Mouse (Mus musculus) CH12.LX (cell line): ENCODE measurements around the gene Tekt4. TPM values are rescaled to one million over a fixed set of nuclear protein-coding genes. Genes with fewer than 3 reads are reported as not detected.

Experiments
- DNase-seq: peaks from one replicate; pipeline ENCODE4 v3.0.0-alpha.2; 2013; ENCODE audit errors: extremely low read depth
- H3K27ac ChIP-seq: 2 replicates; pipeline ENCODE4 v1.5.1; 2012; ENCODE audit warnings: low read depth, mild to moderate bottlenecking, control low read depth, moderate library complexity; ENCODE audit not compliant: insufficient read depth
- H3K27me3 ChIP-seq: replicated peaks from 2 replicates; pipeline ENCODE3; 2012; ENCODE audit warnings: inconsistent platforms
- H3K36me3 ChIP-seq, 2 experiments: replicated peaks in 1 of 2; 2 replicates each; pipeline versions ENCODE3 to v1.6.1; 2012; ENCODE audit warnings: inconsistent platforms in 1 of 2, low read length in 1 of 2, mild to moderate bottlenecking in 1 of 2, mixed read lengths in 1 of 2, moderate library complexity in 1 of 2; ENCODE audit not compliant: control insufficient read depth in 1 of 2, insufficient read depth in 1 of 2
- H3K4me1 ChIP-seq, 2 experiments: 2 replicates each; pipeline ENCODE4 v1.6.1; 2012; ENCODE audit warnings: inconsistent platforms in 1 of 2, moderate library complexity in 1 of 2; ENCODE audit not compliant: insufficient read depth in 2 of 2, control insufficient read depth in 1 of 2
- H3K4me2 ChIP-seq: 2 replicates; pipeline ENCODE4 v1.6.1; 2012; ENCODE audit warnings: low read depth, mild to moderate bottlenecking, control low read depth; ENCODE audit not compliant: poor library complexity, insufficient read depth, severe bottlenecking
- H3K4me3 ChIP-seq, 3 experiments: fragments of 150-350 bp in 1 of 3; sonication (generic) in 1 of 3; replicated peaks in 1 of 3; 2 replicates each; pipeline versions ENCODE3 to v1.5.1; 2011 to 2012; ENCODE audit warnings: low read depth in 2 of 3, low read length in 2 of 3, mild to moderate bottlenecking in 2 of 3, moderate library complexity in 2 of 3, control low read depth in 1 of 3, improper control_type of control experiment in 1 of 3, inconsistent platforms in 1 of 3, mixed read lengths in 1 of 3; ENCODE audit not compliant: poor library complexity in 1 of 3
- H3K79me2 ChIP-seq: replicated peaks from 2 replicates; pipeline ENCODE4 v1.6.1; 2012; ENCODE audit warnings: mild to moderate bottlenecking, moderate library complexity; ENCODE audit not compliant: control insufficient read depth, poor library complexity, insufficient read depth, severe bottlenecking; ENCODE audit errors: extremely low read depth
- H3K9ac ChIP-seq: 2 replicates; pipeline ENCODE4 v1.6.1; 2012; ENCODE audit warnings: low read depth, mild to moderate bottlenecking, control low read depth, moderate library complexity; ENCODE audit not compliant: insufficient read depth
- H3K9me3 ChIP-seq: replicated peaks from 2 replicates; pipeline ENCODE3; 2012; ENCODE audit warnings: low read length, inconsistent platforms, mixed read lengths
- BHLHE40 ChIP-seq: IDR thresholded peaks from 2 replicates; pipeline ENCODE4 v1.6.1; 2011; ENCODE audit warnings: mild to moderate bottlenecking, low read depth, low read length, improper control_type of control experiment
- CHD1 ChIP-seq: IDR thresholded peaks from 2 replicates; pipeline ENCODE4 v1.6.1; 2012; ENCODE audit warnings: low read depth, low read length, improper control_type of control experiment, inconsistent platforms
- CHD2 ChIP-seq: IDR thresholded peaks from 2 replicates; pipeline ENCODE4 v1.6.1; 2011; ENCODE audit warnings: low read length, improper control_type of control experiment
- CTCF ChIP-seq, 2 experiments: IDR thresholded peaks in 1 of 2; conservative IDR thresholded peaks in 1 of 2; 2 replicates each; pipeline ENCODE4 v1.5.1; 2011 to 2012; ENCODE audit warnings: low read depth in 2 of 2, low read length in 2 of 2, improper control_type of control experiment in 1 of 2, inconsistent platforms in 1 of 2, mild to moderate bottlenecking in 1 of 2, moderate library complexity in 1 of 2
- E2F4 ChIP-seq: IDR thresholded peaks from 2 replicates; pipeline ENCODE4 v1.6.1; 2011; ENCODE audit warnings: low read depth, low read length, improper control_type of control experiment; ENCODE audit not compliant: insufficient replicate concordance
- ELF1 ChIP-seq: IDR thresholded peaks from 2 replicates; pipeline ENCODE4 v1.6.1; 2014; ENCODE audit warnings: low read depth, mild to moderate bottlenecking, inconsistent platforms, low read length, improper control_type of control experiment
- ETS1 ChIP-seq: conservative IDR thresholded peaks from 2 replicates; pipeline ENCODE4 v1.6.1; 2012; ENCODE audit warnings: low read depth, mild to moderate bottlenecking, inconsistent platforms, low read length, improper control_type of control experiment, moderate library complexity
- GABPA ChIP-seq: IDR thresholded peaks from 2 replicates; pipeline ENCODE4 v1.6.1; 2012; ENCODE audit warnings: low read depth, low read length, improper control_type of control experiment, inconsistent platforms; ENCODE audit not compliant: insufficient replicate concordance
- JUN ChIP-seq: IDR thresholded peaks from 2 replicates; pipeline ENCODE4 v1.6.1; 2011; ENCODE audit warnings: low read depth, mild to moderate bottlenecking, low read length, improper control_type of control experiment, moderate library complexity; ENCODE audit not compliant: insufficient read depth
- MAFK ChIP-seq: IDR thresholded peaks from 2 replicates; pipeline ENCODE4 v1.6.1; 2011; ENCODE audit warnings: low read length, improper control_type of control experiment; ENCODE audit not compliant: insufficient replicate concordance
- MAX ChIP-seq: IDR thresholded peaks from 2 replicates; pipeline ENCODE4 v1.6.1; 2011; ENCODE audit warnings: low read length, improper control_type of control experiment
- MAZ ChIP-seq: IDR thresholded peaks from 2 replicates; pipeline ENCODE4 v1.6.1; 2012; ENCODE audit warnings: low read depth, mild to moderate bottlenecking, inconsistent platforms, low read length, improper control_type of control experiment, moderate library complexity
- NRF1 ChIP-seq: IDR thresholded peaks from 2 replicates; pipeline ENCODE4 v1.6.1; 2014; ENCODE audit warnings: low read depth, mild to moderate bottlenecking, inconsistent platforms, low read length, improper control_type of control experiment, moderate library complexity
- POLR2AphosphoS2 ChIP-seq: IDR thresholded peaks from 2 replicates; pipeline ENCODE4 v1.6.1; 2011; ENCODE audit warnings: low read depth, low read length, improper control_type of control experiment
- RCOR1 ChIP-seq: conservative IDR thresholded peaks from 2 replicates; pipeline ENCODE4 v1.6.1; 2012; ENCODE audit warnings: low read depth, mild to moderate bottlenecking, inconsistent platforms, low read length, improper control_type of control experiment
- SIN3A ChIP-seq: IDR thresholded peaks from 2 replicates; pipeline ENCODE4 v1.6.1; 2012; ENCODE audit warnings: low read length, improper control_type of control experiment, inconsistent platforms
- SMC3 ChIP-seq: IDR thresholded peaks from 2 replicates; pipeline ENCODE4 v1.6.1; 2011; ENCODE audit warnings: low read depth, low read length, improper control_type of control experiment
- TCF12 ChIP-seq: IDR thresholded peaks from 2 replicates; pipeline ENCODE4 v1.6.1; 2014; ENCODE audit warnings: low read depth, mild to moderate bottlenecking, inconsistent platforms, low read length, improper control_type of control experiment
- UBTF ChIP-seq: IDR thresholded peaks from 2 replicates; pipeline ENCODE4 v1.6.1; 2012; ENCODE audit warnings: low read depth, mild to moderate bottlenecking, inconsistent platforms, low read length, improper control_type of control experiment, moderate library complexity
- ZMIZ1 ChIP-seq: IDR thresholded peaks from 2 replicates; pipeline ENCODE4 v1.6.1; 2012; ENCODE audit warnings: low read depth, mild to moderate bottlenecking, inconsistent platforms, low read length, improper control_type of control experiment
- ZNF384 ChIP-seq: IDR thresholded peaks from 2 replicates; pipeline ENCODE4 v1.6.1; 2012; ENCODE audit warnings: low read depth, low read length, improper control_type of control experiment, inconsistent platforms
- dilution Hi-C: fragments of 300-500 bp; cut with MboI; formaldehyde crosslinking; loops from 2 replicates; pipeline ENCODE4 v1.14.3; 2020; ENCODE audit warnings: low sequenced_read_pairs; ENCODE audit not compliant: extremely low pct_unique_long_range_greater_than_20kb, extremely low pct_ligation_motif_present
- in situ Hi-C: fragments of 300-500 bp; cut with MboI; formaldehyde crosslinking; loops from 3 replicates; pipeline ENCODE4 v1.14.3; 2019; ENCODE audit warnings: low sequenced_read_pairs, low pct_ligation_motif_present, low pct_unique_long_range_greater_than_20kb, mixed read lengths
- polyA plus RNA-seq: library from polyadenylated mRNA; unstranded; fragments of >175 nt; gene quantifications from 2 replicates; pipeline ENCODE4 v1.2.1, GENCODE M21; 2012; ENCODE audit warnings: low read depth; ENCODE audit not compliant: insufficient read length
- total RNA-seq, 2 experiments: library from RNA; depleted of rRNA; stranded (reverse); fragments of 300-350 nt in 1 of 2; fragments of >200 nt in 1 of 2; gene quantifications; 2 replicates each; pipeline ENCODE4 v1.2.3; 2012 to 2014

Gene Tekt4
- total and polyA plus RNA-seq, 3 experiments = not detected

GRCm38 (mm10) chr17:25406011-25406441 lies 48.4 kb upstream of the Tekt4 start (continued):
- no peak for TF ChIP-seq NRF1

GRCm38 (mm10) chr17:25407352-25407751 lies 47.1 kb upstream of the Tekt4 start:
- Histone ChIP-seq H3K36me3 (no peaks in the 10 kb centered on the region), H3K4me2 (no peak overlapping the region), H3K9ac (no peak overlapping the region), H3K79me2 (no peaks in the 10 kb centered on the region), H3K4me1 (no peaks in the 10 kb centered on the region), H3K9me3 (no peaks in the 10 kb centered on the region), H3K27me3 (peaks cover 82% of the 10 kb centered on the region), H3K27ac (no peak overlapping the region), H3K4me3 (no peak overlapping the region)
- dilution Hi-C loops = no loop called here
- TF ChIP-seq ZNF384 = no peak
- no peak for TF ChIP-seq MAFK
- TF ChIP-seq E2F4 = no peak
- no peak for TF ChIP-seq ZMIZ1
- no peak for TF ChIP-seq ETS1
- no peak for TF ChIP-seq SIN3A
- TF ChIP-seq CHD2 = no peak
- no peak for TF ChIP-seq MAZ
- no peak for TF ChIP-seq CTCF (conservative IDR thresholded peaks at IDR 0.05 in 1 of 2, IDR thresholded peaks at IDR 0.05 in 1 of 2; ENCODE audit: low read depth in 2 of 2, low read length in 2 of 2)
- TF ChIP-seq ELF1 = no peak
- no peak for TF ChIP-seq POLR2AphosphoS2
- no peak for TF ChIP-seq BHLHE40
- no peak for TF ChIP-seq MAX
- no peak for TF ChIP-seq UBTF
- TF ChIP-seq JUN = no peak
- TF ChIP-seq CHD1 = no peak
- TF ChIP-seq RCOR1 = no peak
- in situ Hi-C loops = no loop called here
- no peak for DNase-seq

GRCm38 (mm10) chr17:25408302-25408999 lies 46.0 kb upstream of the Tekt4 start:
- no peak overlapping the region for H3K4me2 ChIP-seq
- no peak for TF ChIP-seq GABPA
- TF ChIP-seq TCF12 = no peak
- no peak for TF ChIP-seq SMC3
- TF ChIP-seq ETS1 = no peak
- TF ChIP-seq, all 38 proteins: peak for 0
- dilution Hi-C loops (no loop called here), in situ Hi-C loops (no loop called here)
- H3K9me3 ChIP-seq = no peaks in the 10 kb centered on the region
- H3K79me2 ChIP-seq = no peaks in the 10 kb centered on the region
- peaks cover 78% of the 10 kb centered on the region for H3K27me3 ChIP-seq
- H3K4me3 ChIP-seq = no peak overlapping the region
- DNase-seq = no peak
- no peaks in the 10 kb centered on the region for H3K36me3 ChIP-seq
- H3K27ac ChIP-seq = no peak overlapping the region
- H3K4me1 ChIP-seq = no peaks in the 10 kb centered on the region
- no peak overlapping the region for H3K9ac ChIP-seq
